Mouse (Mus musculus): Measurements from ENCODE around the gene AC140267.1.

Gene AC140267.1

GRCm38 (mm10) chr15:80228071-80228800 is 7.4 kb upstream of the AC140267.1 start:
- no peak for DNase-seq (ENCODE audit: low read depth, low spot score)

- DNase-seq (ENCODE audit: low read depth, low spot score) = no peak
Measured at GRCm38 (mm10) chr15:80232331-80232730, 3.3 kb upstream of the AC140267.1 start.

GRCm38 (mm10) chr15:80233053-80233452 is 2.6 kb upstream of the AC140267.1 start:
- no peak for DNase-seq (ENCODE audit: low read depth, low spot score)

GRCm38 (mm10) chr15:80233733-80234509 is 1.7 kb upstream of the AC140267.1 start, which contains the start of gene Mief1:
Gene Mief1, plus strand, starts transcription at chr15:80234018.
- DNase-seq (ENCODE audit: low read depth, low spot score) = peak; percentile 100

GRCm38 (mm10) chr15:80248135-80248534 is 12.5 kb downstream of the AC140267.1 start:
- DNase-seq (ENCODE audit: low read depth, low spot score) = no peak

GRCm38 (mm10) chr15:80248596-80248995 is 13.0 kb downstream of the AC140267.1 start:
- DNase-seq (ENCODE audit: low read depth, low spot score) = no peak

GRCm38 (mm10) chr15:80249672-80250071 is 14.0 kb downstream of the AC140267.1 start:
- no peak for DNase-seq (ENCODE audit: low read depth, low spot score)

- no peak for DNase-seq (ENCODE audit: low read depth, low spot score)
Measured at GRCm38 (mm10) chr15:80250586-80250985, 15.0 kb downstream of the AC140267.1 start.

- DNase-seq (ENCODE audit: low read depth, low spot score) = no peak
Measured at GRCm38 (mm10) chr15:80253530-80253929, 17.9 kb downstream of the AC140267.1 start.

- DNase-seq (ENCODE audit: low read depth, low spot score) = peak; percentile 35
Measured at GRCm38 (mm10) chr15:80254207-80254606, 18.6 kb downstream of the AC140267.1 start.

- peak; percentile 99 for DNase-seq (ENCODE audit: low read depth, low spot score)
Measured at GRCm38 (mm10) chr15:80254847-80255645, 19.4 kb downstream of the AC140267.1 start, which contains the start of gene Atf4. Gene Atf4, plus strand, starts transcription at chr15:80255184.

- peak; percentile 84 for DNase-seq (ENCODE audit: low read depth, low spot score)
Measured at GRCm38 (mm10) chr15:80255646-80256121, 20.0 kb downstream of the AC140267.1 start.

GRCm38 (mm10) chr15:80256242-80256641 is 20.6 kb downstream of the AC140267.1 start:
- no peak for DNase-seq (ENCODE audit: low read depth, low spot score)

GRCm38 (mm10) chr15:80256656-80257601 is 21.3 kb downstream of the AC140267.1 start:
- no peak for DNase-seq (ENCODE audit: low read depth, low spot score)

GRCm38 (mm10) chr15:80257602-80258239 is 22.1 kb downstream of the AC140267.1 start:
- DNase-seq (ENCODE audit: low read depth, low spot score) = peak; percentile 45

- peak; percentile 63 for DNase-seq (ENCODE audit: low read depth, low spot score)
Measured at GRCm38 (mm10) chr15:80258240-80259170, 22.9 kb downstream of the AC140267.1 start.

- no peak for DNase-seq (ENCODE audit: low read depth, low spot score)
Measured at GRCm38 (mm10) chr15:80259406-80260045, 23.9 kb downstream of the AC140267.1 start.

GRCm38 (mm10) chr15:80260677-80261076 is 25.0 kb downstream of the AC140267.1 start:
- DNase-seq (ENCODE audit: low read depth, low spot score) = peak; percentile 76

All from A20 (cell line).